Mouse (Mus musculus) ES-E14 (cell line): ENCODE results near the gene Fam185a. TPM values are rescaled to one million over a fixed set of nuclear protein-coding genes. Genes with fewer than 3 reads are reported as not detected.

Experiments used
- DNase-seq: peaks from one replicate; pipeline ENCODE4 v3.0.0-alpha.2; 2013; ENCODE audit warnings: low read depth, low spot score
- H3K27ac ChIP-seq: 2 replicates; pipeline ENCODE4 v1.5.1; 2012; ENCODE audit warnings: low read depth, mild to moderate bottlenecking, low read length, moderate library complexity, mixed read lengths; ENCODE audit not compliant: poor library complexity, insufficient read depth, severe bottlenecking
- H3K36me3 ChIP-seq: 2 replicates; pipeline ENCODE4 v1.6.1; 2012; ENCODE audit warnings: mild to moderate bottlenecking, low read length, moderate library complexity, mixed read lengths; ENCODE audit not compliant: control insufficient read depth, poor library complexity, insufficient read depth, severe bottlenecking
- H3K4me1 ChIP-seq, 2 experiments: fragments of 150-350 bp in 1 of 2; sonication (generic) in 1 of 2; 2 replicates each; pipeline ENCODE4 v1.6.1; 2012; ENCODE audit warnings: low read length in 2 of 2, mild to moderate bottlenecking in 1 of 2, mixed read lengths in 1 of 2; ENCODE audit not compliant: control insufficient read depth in 2 of 2, insufficient read depth in 2 of 2, poor library complexity in 1 of 2
- H3K4me3 ChIP-seq, 2 experiments: fragments of 150-350 bp in 1 of 2; sonication (generic) in 1 of 2; 2 replicates each; pipeline ENCODE4 v1.5.1; 2012; ENCODE audit warnings: low read length in 2 of 2, low read depth in 1 of 2, mild to moderate bottlenecking in 1 of 2, mixed read lengths in 1 of 2; ENCODE audit not compliant: insufficient read depth in 1 of 2, poor library complexity in 1 of 2, severe bottlenecking in 1 of 2
- H3K9ac ChIP-seq: 2 replicates; pipeline ENCODE4 v1.6.1; 2012; ENCODE audit warnings: low read depth, mild to moderate bottlenecking, low read length, mixed read lengths; ENCODE audit not compliant: poor library complexity, insufficient read depth, severe bottlenecking
- H3K9me3 ChIP-seq: fragments of 150-350 bp; sonication (generic); 2 replicates; pipeline ENCODE4 v1.6.1; 2012; ENCODE audit warnings: low read depth, mild to moderate bottlenecking, low read length; ENCODE audit not compliant: control insufficient read depth, insufficient read depth
- CHD2 ChIP-seq: IDR thresholded peaks from 2 replicates; pipeline ENCODE4 v1.6.1; 2014; ENCODE audit warnings: mild to moderate bottlenecking, low read depth, low read length, inconsistent platforms
- HCFC1 ChIP-seq: IDR thresholded peaks from 2 replicates; pipeline ENCODE4 v1.6.1; 2012; ENCODE audit warnings: low read length, inconsistent platforms, borderline replicate concordance; ENCODE audit not compliant: insufficient read depth
- MAFK ChIP-seq: IDR thresholded peaks from 2 replicates; pipeline ENCODE4 v1.6.1; 2014; ENCODE audit warnings: mild to moderate bottlenecking, low read depth, low read length, inconsistent platforms; ENCODE audit not compliant: insufficient read depth
- ZC3H11A ChIP-seq: IDR thresholded peaks from 2 replicates; pipeline ENCODE4 v1.6.1; 2012; ENCODE audit warnings: low read depth, mild to moderate bottlenecking, inconsistent platforms, low read length, borderline replicate concordance
- ZNF384 ChIP-seq: IDR thresholded peaks from 2 replicates; pipeline ENCODE4 v1.6.1; 2012; ENCODE audit warnings: low read depth, low read length, inconsistent platforms
- in situ Hi-C, 2 experiments: fragments of 600-800 bp; cut with MboI; formaldehyde crosslinking; loops; one replicate each; pipeline ENCODE4 v1.15.1; 2025; ENCODE audit warnings: low sequenced_read_pairs in 2 of 2, inconsistent platforms in 1 of 2; ENCODE audit not compliant: unreplicated experiment in 2 of 2
- total RNA-seq: library from RNA; depleted of rRNA; stranded (reverse); fragments of 300-350 nt; gene quantifications from 2 replicates; pipeline ENCODE4 v1.2.3, GENCODE M21; 2012

The Fam185a gene
- total RNA-seq, 1 experiment: 14.1 TPM

- no peak for TF ChIP-seq MAFK
- no peak for TF ChIP-seq ZNF384
- no peak for TF ChIP-seq CHD2
- no peak for TF ChIP-seq HCFC1
- TF ChIP-seq ZC3H11A: no peak
- H3K4me3 ChIP-seq: no peak overlapping the region
- no peak for DNase-seq
- H3K27ac ChIP-seq: no peak overlapping the region
- in situ Hi-C loops: no loop called here
- H3K9me3 ChIP-seq: no peaks in the 10 kb centered on the region
- H3K36me3 ChIP-seq: no peaks in the 10 kb centered on the region
- H3K9ac ChIP-seq: no peak overlapping the region
- H3K4me1 ChIP-seq: no peaks in the 10 kb centered on the region
These were observed 62.0 kb downstream of the Fam185a start for GRCm38 (mm10) chr5:21486798-21487197.

DNA sequence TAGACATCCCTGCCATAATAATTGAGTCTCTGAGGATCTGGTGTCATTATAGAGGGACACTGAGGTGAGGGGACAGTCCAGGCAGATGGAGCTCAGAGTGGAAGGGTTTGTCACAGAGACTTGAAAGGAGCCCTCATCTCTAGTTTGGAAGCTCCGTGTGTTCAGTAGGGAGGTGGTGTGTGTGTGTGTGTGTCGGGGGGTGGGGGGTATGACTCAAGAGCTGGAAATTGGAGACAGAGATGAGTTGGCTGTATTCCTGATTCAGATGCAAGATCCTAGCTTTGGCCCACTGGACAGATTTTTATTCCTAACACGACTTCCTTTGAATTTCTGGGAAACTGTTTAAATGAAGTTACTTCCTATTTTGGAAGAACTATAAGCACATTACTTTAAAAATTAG lies 62.5 kb downstream of the Fam185a start:
- in situ Hi-C loops: no loop called here
- DNase-seq: no peak
- no peak overlapping the region for H3K4me3 ChIP-seq
- no peaks in the 10 kb centered on the region for H3K9me3 ChIP-seq
- no peaks in the 10 kb centered on the region for H3K36me3 ChIP-seq
- H3K4me1 ChIP-seq: no peaks in the 10 kb centered on the region
- no peak overlapping the region for H3K27ac ChIP-seq
- TF ChIP-seq ZNF384: no peak
- TF ChIP-seq HCFC1: no peak
- TF ChIP-seq CHD2: no peak
- no peak for TF ChIP-seq MAFK
- no peak for TF ChIP-seq ZC3H11A
- H3K9ac ChIP-seq: no peak overlapping the region

GRCm38 (mm10) chr5:21487716-21488115 lies 63.0 kb downstream of the Fam185a start:
- in situ Hi-C loops: no loop called here
- no peak for DNase-seq

GRCm38 (mm10) chr5:21488506-21488905 lies 63.7 kb downstream of the Fam185a start:
- TF ChIP-seq CHD2 (no peak), HCFC1 (no peak), ZNF384 (no peak), ZC3H11A (no peak), MAFK (no peak)
- Histone ChIP-seq H3K36me3 (no peaks in the 10 kb centered on the region), H3K9ac (no peak overlapping the region), H3K4me1 (no peaks in the 10 kb centered on the region), H3K27ac (no peak overlapping the region), H3K4me3 (no peak overlapping the region), H3K9me3 (no peaks in the 10 kb centered on the region)
- in situ Hi-C loops: no loop called here
- DNase-seq: no peak

More at GRCm38 (mm10) chr5:21487716-21488115, 63.0 kb downstream of the Fam185a start:
- Histone ChIP-seq H3K27ac (no peak overlapping the region), H3K36me3 (no peaks in the 10 kb centered on the region), H3K9me3 (no peaks in the 10 kb centered on the region), H3K4me1 (no peaks in the 10 kb centered on the region), H3K9ac (no peak overlapping the region), H3K4me3 (no peak overlapping the region)
- TF ChIP-seq HCFC1 (no peak), ZC3H11A (no peak), ZNF384 (no peak), CHD2 (no peak), MAFK (no peak)

GRCm38 (mm10) chr5:21489135-21489534 lies 64.4 kb downstream of the Fam185a start:
- Histone ChIP-seq H3K36me3 (no peaks in the 10 kb centered on the region), H3K9me3 (no peaks in the 10 kb centered on the region), H3K27ac (no peak overlapping the region), H3K9ac (no peak overlapping the region), H3K4me3 (no peak overlapping the region), H3K4me1 (no peaks in the 10 kb centered on the region)
- TF ChIP-seq MAFK (no peak), HCFC1 (no peak), ZNF384 (no peak), ZC3H11A (no peak), CHD2 (no peak)
- in situ Hi-C loops: no loop called here
- no peak for DNase-seq
